Mouse (Mus musculus): Measurements from ENCODE around the gene Zbtb45. TPM values are rescaled to one million over a fixed set of nuclear protein-coding genes. Genes with fewer than 3 reads are reported as not detected.

Zbtb45 gene
- polyA plus RNA-seq (2015; fragmentation: Nextera tagmentation; extraction: Ambion mirVana), result 26.0 and 29.4 TPM in 2 replicates

GRCm38 (mm10) chr7:13010005-13010908 is at the start of gene Zbtb45:
Gene Zbtb45 (minus strand): TSS chr7:13010034.
- 19% methylated on average over 26 of the region's 26 CpGs for WGBS
- peaks cover 30% of the 10 kb centered on the region for H3K4me1 ChIP-seq

DNA sequence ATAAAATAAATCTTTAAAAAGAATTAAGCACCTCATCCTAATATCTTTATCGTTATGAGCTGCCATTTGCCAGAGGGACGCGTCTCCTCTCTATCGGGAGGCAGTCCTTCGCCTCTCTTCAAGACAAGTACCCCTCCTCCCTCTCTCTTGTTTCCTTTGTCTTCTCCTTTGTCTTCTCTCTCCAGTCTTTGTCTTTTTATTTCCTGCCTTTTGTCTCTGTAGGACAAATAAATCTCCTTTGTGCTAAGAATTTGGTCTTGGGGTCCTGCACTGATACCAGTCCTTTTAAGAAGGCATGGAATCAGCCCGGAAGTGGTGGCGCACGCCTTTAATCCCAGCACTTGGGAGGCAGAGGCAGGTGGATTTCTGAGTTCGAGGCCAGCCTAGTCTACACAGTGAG is 49.7 kb upstream of the Zbtb45 start:
- Histone ChIP-seq H3K27me3 (no peaks in the 10 kb centered on the region), H3K4me2 (replicated peaks) (no peak overlapping the region), H3K9me3 (replicated peaks) (no peaks in the 10 kb centered on the region), H3K36me3 (no peaks in the 10 kb centered on the region), H3K4me1 (no peaks in the 10 kb centered on the region), H3K27ac (replicated peaks) (no peak overlapping the region), H3K9ac (no peak overlapping the region), H3K4me3 (replicated peaks) (no peak overlapping the region)
- WGBS, result 87% methylated on average over 9 of the region's 9 CpGs
- ATAC-seq (ENCODE audit: insufficient number of reproducible peaks, low FRiP score, low TSS enrichment, low read depth), result no peak

More at GRCm38 (mm10) chr7:13010005-13010908, at the start of gene Zbtb45:
- H3K36me3 ChIP-seq, result peaks cover 28% of the 10 kb centered on the region
- H3K27ac ChIP-seq (replicated peaks), result peak within 1 kb of the TSS; percentile 98
- no peak for ATAC-seq (ENCODE audit: insufficient number of reproducible peaks, low FRiP score, low TSS enrichment, low read depth)
- peak within 1 kb of the TSS; percentile 71 for H3K4me2 ChIP-seq (replicated peaks)
- H3K9me3 ChIP-seq (replicated peaks), result no peaks in the 10 kb centered on the region
- H3K4me3 ChIP-seq (replicated peaks), result peak within 1 kb of the TSS; percentile 81
- H3K9ac ChIP-seq, result peak within 1 kb of the TSS; percentile 86
- H3K27me3 ChIP-seq, result no peaks in the 10 kb centered on the region

DNA sequence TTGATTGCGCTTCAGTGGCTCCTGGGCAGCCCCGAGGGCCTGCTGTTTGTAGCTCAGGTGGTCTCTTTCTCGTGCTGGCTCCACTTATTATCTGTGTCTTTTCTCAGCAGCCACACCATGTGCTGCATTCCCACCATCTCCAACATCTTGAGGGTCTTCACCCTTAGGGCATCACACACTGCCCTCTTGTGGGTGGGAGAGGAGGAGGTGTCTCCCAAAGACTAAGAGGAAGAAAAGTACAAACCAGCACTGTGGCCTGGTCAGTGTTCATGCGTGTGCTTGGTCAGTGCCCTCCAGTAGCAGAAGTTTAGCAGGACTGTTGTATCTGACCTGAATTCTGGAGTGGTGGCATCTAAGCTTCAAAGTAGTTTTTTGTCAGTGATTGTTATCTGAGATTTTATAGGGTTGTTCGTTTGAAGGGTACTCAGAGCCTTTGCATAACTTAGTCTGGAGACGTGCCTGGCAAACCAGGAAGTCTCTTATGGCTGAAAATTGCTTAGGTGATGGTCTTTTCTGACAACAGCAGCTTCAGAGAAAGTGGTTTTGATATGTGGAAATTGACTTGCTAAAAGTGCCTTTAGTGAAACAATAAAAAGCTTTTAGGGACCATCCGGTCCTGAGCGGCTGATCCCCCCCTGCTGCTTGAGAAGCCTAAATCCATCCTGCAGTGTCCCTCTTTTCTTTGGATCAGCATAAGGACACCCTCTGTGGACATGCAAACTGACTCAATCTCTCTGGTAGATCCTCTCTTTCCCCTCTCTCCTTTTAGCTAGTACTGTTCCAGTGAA is 47.3 kb upstream of the Zbtb45 start:
- Histone ChIP-seq H3K36me3 (no peaks in the 10 kb centered on the region), H3K9me3 (replicated peaks) (no peaks in the 10 kb centered on the region), H3K9ac (no peak overlapping the region), H3K27me3 (no peaks in the 10 kb centered on the region), H3K27ac (replicated peaks) (no peak overlapping the region), H3K4me2 (replicated peaks) (no peak overlapping the region), H3K4me1 (peaks cover 6% of the 10 kb centered on the region; the same call in 1 of the 2 replicates), H3K4me3 (replicated peaks) (no peak overlapping the region)
- no peak for ATAC-seq (ENCODE audit: insufficient number of reproducible peaks, low FRiP score, low TSS enrichment, low read depth)
- 51% methylated on average over 8 of the region's 8 CpGs for WGBS

- under 1% methylated on average over 41 of the region's 41 CpGs for WGBS
- peak; percentile 94 for ATAC-seq (ENCODE audit: insufficient number of reproducible peaks, low FRiP score, low TSS enrichment, low read depth)
These were observed 44.6 kb upstream of the Zbtb45 start, which contains the start of gene Mzf1 for GRCm38 (mm10) chr7:13054287-13055010. Gene Mzf1 (minus strand): TSS chr7:13054764.

DNA sequence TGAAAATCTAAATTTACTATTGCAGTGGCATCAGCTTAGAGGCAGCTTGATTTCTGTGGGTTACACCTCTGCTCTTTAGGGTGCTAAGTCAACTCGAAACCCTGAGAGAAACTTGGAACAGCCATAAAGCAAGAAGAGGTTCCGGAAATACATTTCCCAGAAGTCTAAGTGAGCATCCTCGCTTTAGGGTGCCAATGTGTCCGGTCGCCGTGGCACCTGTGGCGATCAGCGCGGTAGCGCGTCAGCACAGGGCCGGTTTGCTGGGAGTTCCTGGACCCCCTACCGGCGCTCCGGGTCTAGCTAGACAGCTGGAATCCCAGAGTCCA is 44.1 kb upstream of the Zbtb45 start:
- Histone ChIP-seq H3K4me1 (peaks cover 6% of the 10 kb centered on the region; the same call in 1 of the 2 replicates), H3K9me3 (replicated peaks) (no peaks in the 10 kb centered on the region), H3K4me2 (replicated peaks) (peak overlapping the region; percentile 55), H3K36me3 (no peaks in the 10 kb centered on the region), H3K9ac (peak overlapping the region; percentile 42), H3K27ac (replicated peaks) (peak overlapping the region; percentile 87), H3K27me3 (no peaks in the 10 kb centered on the region), H3K4me3 (replicated peaks) (peak overlapping the region; percentile 63)
- WGBS, result 3% methylated on average over 15 of the region's 15 CpGs
- ATAC-seq (ENCODE audit: insufficient number of reproducible peaks, low FRiP score, low TSS enrichment, low read depth), result peak; percentile 37

More at GRCm38 (mm10) chr7:13054287-13055010, 44.6 kb upstream of the Zbtb45 start, which contains the start of gene Mzf1:
- H3K36me3 ChIP-seq, result no peaks in the 10 kb centered on the region
- no peaks in the 10 kb centered on the region for H3K27me3 ChIP-seq
- H3K9ac ChIP-seq, result peak within 1 kb of the TSS; percentile 42
- H3K4me3 ChIP-seq (replicated peaks), result peak within 1 kb of the TSS; percentile 63
- H3K4me2 ChIP-seq (replicated peaks), result peak within 1 kb of the TSS; percentile 55
- H3K27ac ChIP-seq (replicated peaks), result peak within 1 kb of the TSS; percentile 87
- H3K9me3 ChIP-seq (replicated peaks), result no peaks in the 10 kb centered on the region
- peaks cover 6% of the 10 kb centered on the region; the same call in 1 of the 2 replicates for H3K4me1 ChIP-seq

- WGBS, result 91% methylated on average over 2 of the region's 2 CpGs
- Histone ChIP-seq H3K4me3 (replicated peaks) (peak overlapping the region; percentile 63), H3K9me3 (replicated peaks) (no peaks in the 10 kb centered on the region), H3K4me1 (peaks cover 6% of the 10 kb centered on the region; the same call in 1 of the 2 replicates), H3K36me3 (no peaks in the 10 kb centered on the region), H3K27me3 (no peaks in the 10 kb centered on the region), H3K27ac (replicated peaks) (no peak overlapping the region), H3K9ac (no peak overlapping the region), H3K4me2 (replicated peaks) (peak overlapping the region; percentile 55)
- no peak for ATAC-seq (ENCODE audit: insufficient number of reproducible peaks, low FRiP score, low TSS enrichment, low read depth)
These were observed 43.7 kb upstream of the Zbtb45 start for GRCm38 (mm10) chr7:13053501-13053900.

DNA sequence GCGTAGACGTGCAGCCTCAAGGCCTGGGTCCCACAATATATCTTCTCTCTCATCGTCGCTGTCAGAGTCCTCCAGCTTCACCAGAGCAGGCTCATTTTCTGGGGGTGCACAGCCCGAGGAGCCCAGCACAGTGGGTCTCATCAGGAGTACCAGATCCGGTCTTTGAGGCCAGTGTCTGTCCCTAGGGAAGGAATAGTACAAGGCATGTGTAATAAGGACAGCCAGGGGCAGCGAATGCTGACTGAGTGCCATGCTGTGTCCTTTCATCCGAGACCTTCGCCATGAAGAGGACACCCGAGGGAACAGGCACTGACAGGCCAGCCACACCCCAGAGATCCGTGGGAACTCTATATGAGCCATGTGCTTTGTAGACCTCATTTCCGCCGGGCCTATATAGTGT is 43.2 kb upstream of the Zbtb45 start:
- H3K9ac ChIP-seq, result no peak overlapping the region
- no peak overlapping the region for H3K4me3 ChIP-seq (replicated peaks)
- H3K4me1 ChIP-seq, result peaks cover 6% of the 10 kb centered on the region; the same call in 1 of the 2 replicates
- H3K27me3 ChIP-seq, result no peaks in the 10 kb centered on the region
- no peaks in the 10 kb centered on the region for H3K36me3 ChIP-seq
- H3K27ac ChIP-seq (replicated peaks), result no peak overlapping the region
- no peak for ATAC-seq (ENCODE audit: insufficient number of reproducible peaks, low FRiP score, low TSS enrichment, low read depth)
- H3K9me3 ChIP-seq (replicated peaks), result no peaks in the 10 kb centered on the region
- 85% methylated on average over 13 of the region's 13 CpGs for WGBS
- no peak overlapping the region for H3K4me2 ChIP-seq (replicated peaks)

DNA sequence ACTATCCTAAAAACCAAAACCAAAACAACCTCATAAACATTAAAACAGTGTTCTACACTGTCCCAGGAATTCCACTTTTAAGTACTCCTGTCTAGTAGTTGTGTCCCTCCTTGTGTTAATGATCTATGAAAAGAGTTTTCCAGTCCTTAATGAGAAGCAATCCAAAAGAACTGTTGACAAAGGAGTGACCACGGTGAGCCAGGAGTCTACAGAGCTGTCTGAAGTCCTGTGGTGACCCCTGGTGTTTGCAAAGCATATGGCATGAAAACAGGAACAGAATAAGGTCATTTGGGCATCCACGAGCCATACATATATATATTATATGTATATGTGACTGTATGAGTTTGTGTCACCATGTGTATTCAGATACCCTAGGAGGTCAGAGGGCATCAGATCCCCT is 36.2 kb upstream of the Zbtb45 start:
- Histone ChIP-seq H3K36me3 (no peaks in the 10 kb centered on the region), H3K4me1 (peaks cover 16% of the 10 kb centered on the region), H3K9ac (no peak overlapping the region), H3K27ac (replicated peaks) (no peak overlapping the region), H3K4me3 (replicated peaks) (no peak overlapping the region), H3K4me2 (replicated peaks) (no peak overlapping the region), H3K9me3 (replicated peaks) (no peaks in the 10 kb centered on the region), H3K27me3 (peaks cover 47% of the 10 kb centered on the region)
- WGBS, result 4% methylated on average over 2 of the region's 2 CpGs
- no peak for ATAC-seq (ENCODE audit: insufficient number of reproducible peaks, low FRiP score, low TSS enrichment, low read depth)

GRCm38 (mm10) chr7:13044254-13044625 is 34.4 kb upstream of the Zbtb45 start:
- Histone ChIP-seq H3K27me3 (peaks cover 49% of the 10 kb centered on the region), H3K36me3 (no peaks in the 10 kb centered on the region), H3K9me3 (replicated peaks) (no peaks in the 10 kb centered on the region), H3K9ac (peak overlapping the region; percentile 18), H3K4me1 (peaks cover 17% of the 10 kb centered on the region), H3K27ac (replicated peaks) (no peak overlapping the region), H3K4me3 (replicated peaks) (peak overlapping the region; percentile 44), H3K4me2 (replicated peaks) (peak overlapping the region; percentile 88)
- 0 out of 2 replicates have a peak, but pooled peaks have one; percentile 56 for ATAC-seq (ENCODE audit: insufficient number of reproducible peaks, low FRiP score, low TSS enrichment, low read depth)
- WGBS, result 3% methylated on average over 23 of the region's 23 CpGs

GRCm38 (mm10) chr7:13043445-13044253 is 33.8 kb upstream of the Zbtb45 start:
- ATAC-seq (ENCODE audit: insufficient number of reproducible peaks, low FRiP score, low TSS enrichment, low read depth), result 0 out of 2 replicates have a peak, but pooled peaks have one; percentile 23

More at GRCm38 (mm10) chr7:13043445-13044253, 33.8 kb upstream of the Zbtb45 start:
- Histone ChIP-seq H3K9me3 (replicated peaks) (no peaks in the 10 kb centered on the region), H3K4me3 (replicated peaks) (peak overlapping the region; percentile 44), H3K4me2 (replicated peaks) (peak overlapping the region; percentile 88), H3K4me1 (peaks cover 23% of the 10 kb centered on the region), H3K27me3 (peaks cover 49% of the 10 kb centered on the region), H3K9ac (peak overlapping the region; percentile 18), H3K36me3 (no peaks in the 10 kb centered on the region), H3K27ac (replicated peaks) (no peak overlapping the region)
- WGBS, result 5% methylated on average over 88 of the region's 88 CpGs

All from embryonic facial prominence, embryonic 15.5 days (tissue).